ENCODE assay signal across 9 mouse cellular contexts in the genomic region with DNA sequence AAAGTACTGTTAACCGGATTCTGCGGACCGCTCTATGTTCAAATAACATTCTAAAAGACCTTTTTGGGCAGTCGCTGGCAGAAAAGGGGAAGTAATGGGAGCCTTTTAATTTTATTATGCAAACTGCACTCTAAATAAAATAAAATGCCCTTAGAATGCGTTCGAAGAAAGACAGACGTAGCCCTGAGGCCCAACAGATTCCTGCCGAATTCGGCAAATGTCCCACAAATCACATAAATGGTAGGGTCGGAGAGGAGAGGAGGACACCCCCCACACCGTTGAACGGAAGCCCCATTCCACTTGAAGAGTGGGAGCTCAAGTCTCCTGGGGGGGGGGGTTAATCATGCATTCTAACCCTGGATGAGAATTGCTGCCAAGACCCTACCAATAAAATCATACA. TPM values are rescaled to one million over a fixed set of nuclear protein-coding genes. Genes with fewer than 3 reads are reported as not detected.
DNase-seq lines count a peak whose midpoint lies in the region; ATAC-seq and TF ChIP-seq lines count a peak whose summit lies in the region.
"Had no signal": no experiment of that assay in that cellular context is flagged by ENCODE, and none has a peak within 500 bp of the region (broad histone marks: within the 10 kb centered on the region; RNA-seq: fewer than 3 reads in every experiment).

No protein-coding gene starts in this region.

- no peaks in the 10 kb centered on the region for H3K36me3 ChIP-seq in forebrain, embryonic 16.5 days (ENCODE audit: control insufficient read depth, insufficient read depth)
- no peaks in the 10 kb centered on the region for H3K36me3 ChIP-seq in midbrain, embryonic 11.5 days (ENCODE audit: control insufficient read depth, insufficient read depth, low read length)
- no peaks in the 10 kb centered on the region for H3K36me3 ChIP-seq in intestine, embryonic 16.5 days (ENCODE audit: control insufficient read depth, insufficient read depth, low read length)

- peak overlapping the region; percentile 89 for H3K9ac ChIP-seq in forebrain, embryonic 16.5 days (replicated peaks; ENCODE audit: low read depth, low read length)
- peak overlapping the region; percentile 93 for H3K9ac ChIP-seq in midbrain, embryonic 11.5 days (ENCODE audit: low read length)
- no peak overlapping the region for H3K9ac ChIP-seq in intestine, embryonic 16.5 days (ENCODE audit: low read depth, low read length)

- H3K27ac ChIP-seq in forebrain, embryonic 16.5 days (ENCODE audit: low read length), result peak overlapping the region; percentile 99
- peak overlapping the region; percentile 93 for H3K27ac ChIP-seq in midbrain, embryonic 11.5 days (ENCODE audit: low read depth, low read length)
- no peak overlapping the region for H3K27ac ChIP-seq in intestine, embryonic 16.5 days (ENCODE audit: low read length)

- peak overlapping the region; percentile 86 for H3K4me3 ChIP-seq in forebrain, embryonic 16.5 days (replicated peaks; ENCODE audit: low read length)
- peak overlapping the region; percentile 100 for H3K4me3 ChIP-seq in midbrain, embryonic 11.5 days (ENCODE audit: low read depth, low read length)
- H3K4me3 ChIP-seq in intestine, embryonic 16.5 days (ENCODE audit: low read length), result no peak overlapping the region

- TF ChIP-seq POLR2A in brain, embryonic 14.5 days (IDR thresholded peaks at IDR 0.05; ENCODE audit: borderline replicate concordance, extremely low read depth, insufficient read depth, insufficient read length, poor library complexity, severe bottlenecking), result no peak

- H3K4me1 ChIP-seq in forebrain, embryonic 16.5 days (replicated peaks; ENCODE audit: control insufficient read depth, insufficient read depth, low read length), result peaks cover 27% of the 10 kb centered on the region
- H3K4me1 ChIP-seq in midbrain, embryonic 11.5 days (ENCODE audit: control insufficient read depth, insufficient read depth, low read length), result peaks cover 46% of the 10 kb centered on the region
- peaks cover 14% of the 10 kb centered on the region for H3K4me1 ChIP-seq in intestine, embryonic 16.5 days (ENCODE audit: control insufficient read depth, insufficient read depth, low read length)

- H3K27me3 ChIP-seq in forebrain, embryonic 16.5 days (replicated peaks; ENCODE audit: control insufficient read depth, insufficient read depth, low read length), result no peaks in the 10 kb centered on the region
- H3K27me3 ChIP-seq in midbrain, embryonic 11.5 days (ENCODE audit: control insufficient read depth, insufficient read depth, low read length), result no peaks in the 10 kb centered on the region
- H3K27me3 ChIP-seq in intestine, embryonic 16.5 days (replicated peaks; ENCODE audit: control insufficient read depth, insufficient read depth, low read length), result peaks cover 70% of the 10 kb centered on the region

- H3K4me2 ChIP-seq in forebrain, embryonic 16.5 days (ENCODE audit: low read length), result peak overlapping the region; percentile 94
- peak overlapping the region; percentile 97 for H3K4me2 ChIP-seq in midbrain, embryonic 11.5 days
- no peak overlapping the region for H3K4me2 ChIP-seq in intestine, embryonic 16.5 days (ENCODE audit: low read depth, low read length)

- 4% methylated on average over 12 of the region's 12 CpGs for WGBS in forebrain, embryonic 16.5 days
- WGBS in midbrain, embryonic 11.5 days, result 2% methylated on average over 12 of the region's 12 CpGs
- 8% methylated on average over 12 of the region's 12 CpGs for WGBS in intestine, embryonic 16.5 days

- no peak for TF ChIP-seq CTCF in brain, embryonic 14.5 days (IDR thresholded peaks at IDR 0.05; ENCODE audit: borderline replicate concordance, extremely low read depth, insufficient read depth, insufficient read length)

- no peaks in the 10 kb centered on the region for H3K9me3 ChIP-seq in forebrain, embryonic 16.5 days (ENCODE audit: control insufficient read depth, low read length)
- H3K9me3 ChIP-seq in midbrain, embryonic 11.5 days (ENCODE audit: control insufficient read depth, low read length), result no peaks in the 10 kb centered on the region
- H3K9me3 ChIP-seq in intestine, embryonic 16.5 days (ENCODE audit: control insufficient read depth, low read length), result no peaks in the 10 kb centered on the region

- peak; percentile 36 for DNase-seq in embryo, embryonic 10.5 days (ENCODE audit: low spot score)
- DNase-seq in embryo, embryonic 10 days (ENCODE audit: low spot score), result no peak
- DNase-seq in brain, embryonic 14.5 days (ENCODE audit: low read depth), result peak; percentile 75
- DNase-seq in midbrain, embryonic 11.5 days (ENCODE audit: low spot score, missing footprints), result peak; percentile 90
- no peak for DNase-seq in adrenal gland, postnatal 14 days
- no peak for DNase-seq in spleen, adult 12 weeks (ENCODE audit: low spot score)

- no peak for ATAC-seq in forebrain, embryonic 16.5 days
- ATAC-seq in midbrain, embryonic 11.5 days (ENCODE audit: low FRiP score), result no peak
- ATAC-seq in intestine, embryonic 16.5 days, result no peak

RNA-seq across cellular contexts. Expression of a gene that starts 8.3 kb away (rescaled TPM):
- polyA plus RNA-seq in brain, embryonic 14.5 days (2012; rRNA removed), result 58.3 and 64.7 TPM in 2 replicates
- 41.0 and 56.6 TPM in 2 replicates for polyA plus RNA-seq in forebrain, embryonic 16.5 days (2015; fragmentation: Nextera tagmentation; extraction: Ambion mirVana)
- 26.3 and 27.9 TPM in 2 replicates for polyA plus RNA-seq in midbrain, embryonic 11.5 days (2014; fragmentation: Nextera tagmentation; extraction: Ambion mirVana)
- total RNA-seq in adrenal gland, postnatal 14 days (2021), result 0.04 and 0.08 TPM in 2 replicates
- 0.18 and 0.21 TPM in 2 replicates for polyA plus RNA-seq in intestine, embryonic 16.5 days (2015; fragmentation: Nextera tagmentation; extraction: Ambion mirVana)
- polyA plus RNA-seq: liver, embryonic 16.5 days had no signal

Comparison
In these comparisons a context has a peak if more than half of its experiments do, and no peak if none do; other contexts are left out.
1. DNase-seq: peak in embryo, embryonic 10.5 days (single experiment), brain, embryonic 14.5 days (single experiment) and midbrain, embryonic 11.5 days (single experiment); none in embryo, embryonic 10 days (single experiment), adrenal gland, postnatal 14 days (single experiment) and spleen, adult 12 weeks (single experiment).
2. RNA of a gene that starts 8.3 kb away (polyA plus RNA-seq): 58.3 to 64.7 TPM in brain, embryonic 14.5 days, 41.0 to 56.6 TPM in forebrain, embryonic 16.5 days and 26.3 to 27.9 TPM in midbrain, embryonic 11.5 days; 0.18 to 0.21 TPM in intestine, embryonic 16.5 days; every median in the first group is over 10 times any median in the second.